Mouse (Mus musculus) spleen, adult 2 months (tissue): ENCODE results near the gene Rtn3. TPM values are rescaled to one million over a fixed set of nuclear protein-coding genes. Genes with fewer than 3 reads are reported as not detected.
A peak's percentile ranks its signal among the peaks of the same experiment; 100 is the strongest.

ENCODE experiments used
- DNase-seq, 2 experiments: peaks; one replicate each; pipeline versions ENCODE4 v3.0.0 to v3.0.0-alpha.2; 2012 to 2021; ENCODE audit warnings: low spot score in 2 of 2, low read depth in 1 of 2
- H3K27ac ChIP-seq: fragments of 200-500 bp; 2 replicates; pipeline ENCODE4 v1.5.1; 2012; ENCODE audit warnings: low read length, inconsistent platforms; ENCODE audit not compliant: insufficient read depth
- H3K27me3 ChIP-seq: fragments of 200-500 bp; 2 replicates; pipeline ENCODE4 v1.6.1; 2012; ENCODE audit warnings: mild to moderate bottlenecking, moderate library complexity, low read length, inconsistent platforms; ENCODE audit not compliant: control insufficient read depth, insufficient read depth
- H3K36me3 ChIP-seq: fragments of 200-500 bp; 2 replicates; pipeline ENCODE4 v1.6.1; 2012; ENCODE audit warnings: mild to moderate bottlenecking, low read length, inconsistent platforms; ENCODE audit not compliant: control insufficient read depth, insufficient read depth
- H3K4me1 ChIP-seq: fragments of 200-500 bp; 2 replicates; pipeline ENCODE4 v1.6.1; 2011; ENCODE audit warnings: inconsistent platforms; ENCODE audit not compliant: control insufficient read depth, insufficient read depth, insufficient read length
- H3K4me3 ChIP-seq: fragments of 200-500 bp; 2 replicates; pipeline ENCODE4 v1.5.1; 2011; ENCODE audit warnings: mild to moderate bottlenecking, inconsistent platforms; ENCODE audit not compliant: insufficient read depth, insufficient read length; ENCODE audit errors: extremely low read depth
- CTCF ChIP-seq: fragments of 200-500 bp; IDR thresholded peaks from 2 replicates; pipeline ENCODE4 v1.5.1; 2011; ENCODE audit warnings: mild to moderate bottlenecking, inconsistent platforms; ENCODE audit not compliant: insufficient read depth, insufficient read length, insufficient replicate concordance; ENCODE audit errors: extremely low read depth
- POLR2A ChIP-seq: fragments of 200-500 bp; IDR thresholded peaks from 2 replicates; pipeline ENCODE4 v1.6.1; 2011; ENCODE audit warnings: low read depth, low read length, inconsistent platforms
- WGBS: fragments of 180-500 bp; shearing (Covaris S2); methylation state at CpG from one replicate; pipeline ENCODE4 v1.1.7; 2018; 5-methylcytosine and 5-hydroxymethylcytosine counted together
- polyA plus RNA-seq: library from polyadenylated mRNA; depleted of rRNA; stranded (reverse); fragments of >200 nt; gene quantifications from 2 replicates; pipeline ENCODE4 v1.2.3, GENCODE M21; 2012

The Rtn3 gene
- polyA plus RNA-seq, 1 experiment = 39.6 TPM

GRCm38 (mm10) chr19:7423028-7423655, 59.9 kb downstream of the Rtn3 start:
- no peaks in the 10 kb centered on the region; the same call in 1 of the 2 replicates for H3K4me1 ChIP-seq
- 86% methylated on average over 51 of the region's 51 CpGs for WGBS
- no peak for DNase-seq
- peaks cover 16% of the 10 kb centered on the region for H3K36me3 ChIP-seq
- no peaks in the 10 kb centered on the region for H3K27me3 ChIP-seq
- H3K27ac ChIP-seq = 0 out of 2 replicates have a peak overlapping the region, but pooled peaks have one; percentile 30
- H3K4me3 ChIP-seq = no peak overlapping the region
- TF ChIP-seq CTCF (no peak), POLR2A (no peak)

- 91% methylated on average over 35 of the region's 35 CpGs for WGBS
- H3K27me3 ChIP-seq = peaks cover 1% of the 10 kb centered on the region; the same call in 1 of the 2 replicates
- H3K4me3 ChIP-seq = no peak overlapping the region
- no peaks in the 10 kb centered on the region; the same call in 1 of the 2 replicates for H3K4me1 ChIP-seq
- no peak for DNase-seq
- no peak for TF ChIP-seq CTCF
- peaks cover 12% of the 10 kb centered on the region for H3K36me3 ChIP-seq
- H3K27ac ChIP-seq = no peak overlapping the region
Measured at GRCm38 (mm10) chr19:7422656-7423027, 60.4 kb downstream of the Rtn3 start.

- no peak for DNase-seq
- H3K36me3 ChIP-seq = peaks cover 8% of the 10 kb centered on the region
- no peaks in the 10 kb centered on the region; the same call in none of the 2 replicates for H3K4me1 ChIP-seq
- no peak overlapping the region for H3K4me3 ChIP-seq
- no peak overlapping the region for H3K27ac ChIP-seq
- 87% methylated on average over 45 of the region's 48 CpGs for WGBS
- no peak for TF ChIP-seq CTCF
- TF ChIP-seq POLR2A = no peak
- H3K27me3 ChIP-seq = peaks cover 8% of the 10 kb centered on the region
Measured at GRCm38 (mm10) chr19:7421602-7422591, 61.2 kb downstream of the Rtn3 start.

- no peak overlapping the region for H3K4me3 ChIP-seq
- DNase-seq = no peak
- H3K27ac ChIP-seq = no peak overlapping the region
- no peak for TF ChIP-seq POLR2A
- peaks cover 4% of the 10 kb centered on the region for H3K36me3 ChIP-seq
- peaks cover 11% of the 10 kb centered on the region for H3K27me3 ChIP-seq
- H3K4me1 ChIP-seq = peaks cover 2% of the 10 kb centered on the region
- 89% methylated on average over 27 of the region's 27 CpGs for WGBS
Measured at GRCm38 (mm10) chr19:7420841-7421601, 62.1 kb downstream of the Rtn3 start.

GRCm38 (mm10) chr19:7420108-7420507, 63.0 kb downstream of the Rtn3 start:
- peaks cover 3% of the 10 kb centered on the region; the same call in 1 of the 2 replicates for H3K36me3 ChIP-seq
- H3K27me3 ChIP-seq = peaks cover 11% of the 10 kb centered on the region
- TF ChIP-seq CTCF = no peak
- no peak for TF ChIP-seq POLR2A
- no peak overlapping the region for H3K4me3 ChIP-seq
- peaks cover 2% of the 10 kb centered on the region for H3K4me1 ChIP-seq
- WGBS = 74% methylated on average over 12 of the region's 12 CpGs
- H3K27ac ChIP-seq = no peak overlapping the region
- DNase-seq = no peak

- Histone ChIP-seq H3K4me1 (peaks cover 2% of the 10 kb centered on the region), H3K4me3 (no peak overlapping the region), H3K27ac (no peak overlapping the region), H3K36me3 (peaks cover 2% of the 10 kb centered on the region; the same call in 1 of the 2 replicates), H3K27me3 (peaks cover 11% of the 10 kb centered on the region)
- TF ChIP-seq CTCF (no peak), POLR2A (no peak)
- WGBS = 57% methylated on average over 6 of the region's 6 CpGs
- DNase-seq = no peak
Measured at GRCm38 (mm10) chr19:7419134-7419533, 63.9 kb downstream of the Rtn3 start.
